Mouse (Mus musculus): Measurements from ENCODE around the gene Zfp280d. TPM values are rescaled to one million over a fixed set of nuclear protein-coding genes. Genes with fewer than 3 reads are reported as not detected.
"Not testable (repeated sequence)": the region's sequence is repeated elsewhere in the genome, so short reads cannot be mapped to it uniquely, and the experiment has no call there.

Zfp280d gene
- polyA plus RNA-seq, 1 experiment: 73.7 TPM

GRCm38 (mm10) chr9:72374996-72375395 lies 100.3 kb downstream of the Zfp280d start:
- DNase-seq (ENCODE audit: low read depth): peak; percentile 82

GRCm38 (mm10) chr9:72375639-72376038 lies 101.0 kb downstream of the Zfp280d start:
- no peak for DNase-seq (ENCODE audit: low read depth)

More at GRCm38 (mm10) chr9:72374996-72375395, 100.3 kb downstream of the Zfp280d start:
- no peak for TF ChIP-seq CTCF (IDR thresholded peaks at IDR 0.05; ENCODE audit: borderline replicate concordance, extremely low read depth, insufficient read depth, insufficient read length)
- no peak for TF ChIP-seq POLR2A (IDR thresholded peaks at IDR 0.05; ENCODE audit: borderline replicate concordance, extremely low read depth, insufficient read depth, insufficient read length, poor library complexity, severe bottlenecking)

GRCm38 (mm10) chr9:72385786-72386185 lies 111.1 kb downstream of the Zfp280d start:
- TF ChIP-seq POLR2A (IDR thresholded peaks at IDR 0.05; ENCODE audit: borderline replicate concordance, extremely low read depth, insufficient read depth, insufficient read length, poor library complexity, severe bottlenecking): no peak
- no peak for TF ChIP-seq CTCF (IDR thresholded peaks at IDR 0.05; ENCODE audit: borderline replicate concordance, extremely low read depth, insufficient read depth, insufficient read length)
- no peak for DNase-seq (ENCODE audit: low read depth)

More at GRCm38 (mm10) chr9:72375639-72376038, 101.0 kb downstream of the Zfp280d start:
- TF ChIP-seq POLR2A (IDR thresholded peaks at IDR 0.05; ENCODE audit: borderline replicate concordance, extremely low read depth, insufficient read depth, insufficient read length, poor library complexity, severe bottlenecking) (no peak), CTCF (IDR thresholded peaks at IDR 0.05; ENCODE audit: borderline replicate concordance, extremely low read depth, insufficient read depth, insufficient read length) (no peak)

DNA sequence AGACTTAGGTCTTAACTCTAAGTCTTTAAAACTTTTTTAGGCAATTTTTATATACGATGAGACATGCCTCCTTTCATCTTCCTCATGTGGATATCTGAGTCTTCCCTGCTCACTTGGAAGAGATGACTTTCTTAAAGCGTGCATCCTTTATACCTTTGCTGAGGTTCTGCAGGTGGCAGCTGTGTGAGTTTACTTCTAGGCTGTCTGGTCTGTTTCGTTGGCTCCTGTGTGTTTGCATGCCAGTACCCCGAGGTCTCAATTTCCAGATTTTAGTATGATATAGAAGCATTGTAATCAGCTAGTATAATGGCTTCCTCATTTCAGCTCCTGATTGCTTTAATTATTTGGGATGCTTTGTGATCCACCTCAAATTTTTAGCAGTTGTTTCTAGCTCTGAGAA lies 114.3 kb downstream of the Zfp280d start:
- TF ChIP-seq POLR2A (IDR thresholded peaks at IDR 0.05; ENCODE audit: borderline replicate concordance, extremely low read depth, insufficient read depth, insufficient read length, poor library complexity, severe bottlenecking) (no peak), CTCF (IDR thresholded peaks at IDR 0.05; ENCODE audit: borderline replicate concordance, extremely low read depth, insufficient read depth, insufficient read length) (no peak)
- no peak for DNase-seq (ENCODE audit: low read depth)

DNA sequence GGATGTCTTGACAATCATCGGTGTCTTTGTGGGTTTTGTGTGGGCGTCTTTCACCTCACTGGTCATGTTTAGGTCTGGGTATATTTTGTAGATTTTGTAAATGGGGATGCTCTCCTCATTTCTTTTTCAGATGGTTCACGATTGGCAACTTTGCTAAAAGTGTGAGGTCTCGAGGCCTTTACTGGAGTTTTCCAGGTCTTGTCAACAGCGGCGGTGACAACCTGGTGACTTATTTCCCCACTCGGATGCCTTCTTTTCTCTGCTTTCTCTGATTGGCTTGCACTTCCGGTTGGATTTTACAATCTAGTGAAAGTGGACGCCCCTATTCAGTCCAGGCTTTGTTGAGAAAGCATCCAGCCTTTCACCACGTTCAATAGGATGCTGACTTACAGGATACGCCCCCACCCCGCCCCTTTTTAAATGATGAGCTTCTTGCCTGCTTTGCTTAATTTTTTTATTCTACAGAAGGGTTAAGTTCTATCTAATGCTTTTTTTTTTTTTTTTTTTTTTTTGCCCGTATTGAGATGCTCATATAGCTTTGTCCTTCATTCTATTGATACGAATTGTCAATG lies 114.9 kb downstream of the Zfp280d start:
- no peak for TF ChIP-seq CTCF (IDR thresholded peaks at IDR 0.05; ENCODE audit: borderline replicate concordance, extremely low read depth, insufficient read depth, insufficient read length)
- no peak for TF ChIP-seq POLR2A (IDR thresholded peaks at IDR 0.05; ENCODE audit: borderline replicate concordance, extremely low read depth, insufficient read depth, insufficient read length, poor library complexity, severe bottlenecking)
- DNase-seq (ENCODE audit: low read depth): no peak

- TF ChIP-seq CTCF (IDR thresholded peaks at IDR 0.05; ENCODE audit: borderline replicate concordance, extremely low read depth, insufficient read depth, insufficient read length): no peak
- TF ChIP-seq POLR2A (IDR thresholded peaks at IDR 0.05; ENCODE audit: borderline replicate concordance, extremely low read depth, insufficient read depth, insufficient read length, poor library complexity, severe bottlenecking): no peak
- no peak for DNase-seq (ENCODE audit: low read depth)
Observed at GRCm38 (mm10) chr9:72390321-72391077, 115.8 kb downstream of the Zfp280d start.

DNA sequence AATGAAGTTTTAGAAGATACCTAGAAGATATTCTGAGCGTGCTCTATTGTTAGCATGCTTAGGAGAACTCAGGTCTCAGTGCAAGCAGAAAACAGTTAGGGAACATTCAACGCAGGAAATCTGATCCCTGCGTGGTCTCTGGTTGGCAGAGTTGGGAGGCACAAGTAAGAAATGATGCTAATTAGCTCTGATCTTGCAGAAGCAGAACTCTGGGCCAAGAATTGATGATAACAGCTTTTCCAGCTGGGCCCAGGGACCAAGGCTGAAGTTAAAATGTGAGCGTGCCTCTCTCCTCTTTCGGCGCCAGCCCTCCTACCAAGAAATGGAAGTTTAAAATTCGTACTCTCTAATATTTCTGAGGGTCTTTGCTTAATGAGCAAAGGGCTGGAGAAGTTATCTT lies 118.0 kb downstream of the Zfp280d start:
- TF ChIP-seq POLR2A (IDR thresholded peaks at IDR 0.05; ENCODE audit: borderline replicate concordance, extremely low read depth, insufficient read depth, insufficient read length, poor library complexity, severe bottlenecking) (no peak), CTCF (IDR thresholded peaks at IDR 0.05; ENCODE audit: borderline replicate concordance, extremely low read depth, insufficient read depth, insufficient read length) (no peak)
- peak; percentile 55 for DNase-seq (ENCODE audit: low read depth)

GRCm38 (mm10) chr9:72393238-72393637 lies 118.6 kb downstream of the Zfp280d start:
- peak; percentile 64 for DNase-seq (ENCODE audit: low read depth)
- TF ChIP-seq CTCF (IDR thresholded peaks at IDR 0.05; ENCODE audit: borderline replicate concordance, extremely low read depth, insufficient read depth, insufficient read length) (no peak), POLR2A (IDR thresholded peaks at IDR 0.05; ENCODE audit: borderline replicate concordance, extremely low read depth, insufficient read depth, insufficient read length, poor library complexity, severe bottlenecking) (no peak)

- peak; percentile 78 for DNase-seq (ENCODE audit: low read depth)
- TF ChIP-seq CTCF (IDR thresholded peaks at IDR 0.05; ENCODE audit: borderline replicate concordance, extremely low read depth, insufficient read depth, insufficient read length): no peak
- no peak for TF ChIP-seq POLR2A (IDR thresholded peaks at IDR 0.05; ENCODE audit: borderline replicate concordance, extremely low read depth, insufficient read depth, insufficient read length, poor library complexity, severe bottlenecking)
Observed at GRCm38 (mm10) chr9:72393869-72394341, 119.2 kb downstream of the Zfp280d start.

DNA sequence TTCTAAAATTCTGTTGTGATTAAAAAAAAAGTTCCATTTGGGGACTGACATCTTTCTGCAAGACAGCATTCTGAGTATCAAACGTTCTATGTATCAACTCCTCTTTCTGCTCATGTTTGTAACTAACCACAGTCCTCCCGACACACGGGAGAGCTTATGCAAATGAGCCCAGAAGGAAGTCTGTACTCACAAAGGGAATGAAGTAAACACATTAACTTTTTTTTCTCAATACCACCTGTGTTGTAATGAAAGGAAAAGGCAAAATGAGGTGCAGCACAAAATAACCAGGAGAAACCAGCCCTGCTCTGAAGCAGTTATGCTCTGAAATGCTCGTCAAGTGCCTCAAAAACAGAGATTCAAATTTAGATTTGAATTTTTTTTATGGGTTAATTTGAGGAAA lies 125.5 kb downstream of the Zfp280d start:
- no peak for DNase-seq (ENCODE audit: low read depth)
- no peak for TF ChIP-seq CTCF (IDR thresholded peaks at IDR 0.05; ENCODE audit: borderline replicate concordance, extremely low read depth, insufficient read depth, insufficient read length)
- no peak for TF ChIP-seq POLR2A (IDR thresholded peaks at IDR 0.05; ENCODE audit: borderline replicate concordance, extremely low read depth, insufficient read depth, insufficient read length, poor library complexity, severe bottlenecking)

DNA sequence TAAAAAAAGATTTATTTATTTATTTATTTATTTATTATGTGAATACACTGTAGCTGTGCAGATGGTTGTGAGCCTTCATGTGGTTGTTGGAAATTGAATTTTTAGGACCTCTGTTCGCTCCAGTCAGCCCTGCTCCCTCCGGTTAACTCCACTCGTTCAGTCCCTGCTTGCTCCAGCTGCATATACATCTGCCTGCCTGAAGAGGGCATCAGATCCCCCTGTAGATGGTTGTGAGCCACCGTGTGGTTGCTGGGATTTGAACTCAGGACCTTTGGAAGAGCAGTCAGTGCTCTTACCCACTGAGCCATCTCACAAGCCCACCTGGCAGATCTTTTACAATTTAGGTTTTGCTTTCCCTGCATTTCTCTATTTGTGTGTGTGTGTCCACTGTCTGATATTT lies 127.1 kb downstream of the Zfp280d start:
- DNase-seq (ENCODE audit: low read depth): not testable (repeated sequence)

GRCm38 (mm10) chr9:72403421-72403820 lies 128.8 kb downstream of the Zfp280d start:
- no peak for TF ChIP-seq POLR2A (IDR thresholded peaks at IDR 0.05; ENCODE audit: borderline replicate concordance, extremely low read depth, insufficient read depth, insufficient read length, poor library complexity, severe bottlenecking)
- TF ChIP-seq CTCF (IDR thresholded peaks at IDR 0.05; ENCODE audit: borderline replicate concordance, extremely low read depth, insufficient read depth, insufficient read length): no peak
- peak; percentile 20 for DNase-seq (ENCODE audit: low read depth)

All from brain, embryonic 14.5 days (tissue).